Mouse (Mus musculus) CH12.LX (cell line): ENCODE results near the gene Flt3l. TPM values are rescaled to one million over a fixed set of nuclear protein-coding genes. Genes with fewer than 3 reads are reported as not detected.

ENCODE experiments used
- DNase-seq: peaks from one replicate; pipeline ENCODE4 v3.0.0-alpha.2; 2013; ENCODE audit errors: extremely low read depth
- H3K27ac ChIP-seq: 2 replicates; pipeline ENCODE4 v1.5.1; 2012; ENCODE audit warnings: low read depth, mild to moderate bottlenecking, control low read depth, moderate library complexity; ENCODE audit not compliant: insufficient read depth
- H3K27me3 ChIP-seq: replicated peaks from 2 replicates; pipeline ENCODE3; 2012; ENCODE audit warnings: inconsistent platforms
- H3K36me3 ChIP-seq, 2 experiments: replicated peaks in 1 of 2; 2 replicates each; pipeline versions ENCODE3 to v1.6.1; 2012; ENCODE audit warnings: inconsistent platforms in 1 of 2, low read length in 1 of 2, mild to moderate bottlenecking in 1 of 2, mixed read lengths in 1 of 2, moderate library complexity in 1 of 2; ENCODE audit not compliant: control insufficient read depth in 1 of 2, insufficient read depth in 1 of 2
- H3K4me1 ChIP-seq, 2 experiments: 2 replicates each; pipeline ENCODE4 v1.6.1; 2012; ENCODE audit warnings: inconsistent platforms in 1 of 2, moderate library complexity in 1 of 2; ENCODE audit not compliant: insufficient read depth in 2 of 2, control insufficient read depth in 1 of 2
- H3K4me2 ChIP-seq: 2 replicates; pipeline ENCODE4 v1.6.1; 2012; ENCODE audit warnings: low read depth, mild to moderate bottlenecking, control low read depth; ENCODE audit not compliant: poor library complexity, insufficient read depth, severe bottlenecking
- H3K4me3 ChIP-seq, 3 experiments: fragments of 150-350 bp in 1 of 3; sonication (generic) in 1 of 3; replicated peaks in 1 of 3; 2 replicates each; pipeline versions ENCODE3 to v1.5.1; 2011 to 2012; ENCODE audit warnings: low read depth in 2 of 3, low read length in 2 of 3, mild to moderate bottlenecking in 2 of 3, moderate library complexity in 2 of 3, control low read depth in 1 of 3, improper control_type of control experiment in 1 of 3, inconsistent platforms in 1 of 3, mixed read lengths in 1 of 3; ENCODE audit not compliant: poor library complexity in 1 of 3
- H3K79me2 ChIP-seq: replicated peaks from 2 replicates; pipeline ENCODE4 v1.6.1; 2012; ENCODE audit warnings: mild to moderate bottlenecking, moderate library complexity; ENCODE audit not compliant: control insufficient read depth, poor library complexity, insufficient read depth, severe bottlenecking; ENCODE audit errors: extremely low read depth
- H3K9ac ChIP-seq: 2 replicates; pipeline ENCODE4 v1.6.1; 2012; ENCODE audit warnings: low read depth, mild to moderate bottlenecking, control low read depth, moderate library complexity; ENCODE audit not compliant: insufficient read depth
- H3K9me3 ChIP-seq: replicated peaks from 2 replicates; pipeline ENCODE3; 2012; ENCODE audit warnings: low read length, inconsistent platforms, mixed read lengths
- BHLHE40 ChIP-seq: IDR thresholded peaks from 2 replicates; pipeline ENCODE4 v1.6.1; 2011; ENCODE audit warnings: mild to moderate bottlenecking, low read depth, low read length, improper control_type of control experiment
- CHD2 ChIP-seq: IDR thresholded peaks from 2 replicates; pipeline ENCODE4 v1.6.1; 2011; ENCODE audit warnings: low read length, improper control_type of control experiment
- E2F4 ChIP-seq: IDR thresholded peaks from 2 replicates; pipeline ENCODE4 v1.6.1; 2011; ENCODE audit warnings: low read depth, low read length, improper control_type of control experiment; ENCODE audit not compliant: insufficient replicate concordance
- ETS1 ChIP-seq: conservative IDR thresholded peaks from 2 replicates; pipeline ENCODE4 v1.6.1; 2012; ENCODE audit warnings: low read depth, mild to moderate bottlenecking, inconsistent platforms, low read length, improper control_type of control experiment, moderate library complexity
- HCFC1 ChIP-seq: IDR thresholded peaks from 2 replicates; pipeline ENCODE4 v1.6.1; 2012; ENCODE audit warnings: low read depth, mild to moderate bottlenecking, inconsistent platforms, low read length, improper control_type of control experiment
- IRF4 ChIP-seq: IDR thresholded peaks from 2 replicates; pipeline ENCODE4 v1.6.1; 2014; ENCODE audit warnings: low read depth, mild to moderate bottlenecking, inconsistent platforms, low read length, improper control_type of control experiment
- JUN ChIP-seq: IDR thresholded peaks from 2 replicates; pipeline ENCODE4 v1.6.1; 2011; ENCODE audit warnings: low read depth, mild to moderate bottlenecking, low read length, improper control_type of control experiment, moderate library complexity; ENCODE audit not compliant: insufficient read depth
- JUND ChIP-seq: conservative IDR thresholded peaks from 2 replicates; pipeline ENCODE4 v1.6.1; 2011; ENCODE audit warnings: low read depth, low read length, improper control_type of control experiment
- MYC ChIP-seq: IDR thresholded peaks from 2 replicates; pipeline ENCODE4 v1.6.1; 2011; ENCODE audit warnings: low read depth, mild to moderate bottlenecking, improper control_type of control experiment, low read length
- POLR2A ChIP-seq: IDR thresholded peaks from 2 replicates; pipeline ENCODE4 v1.6.1; 2011; ENCODE audit warnings: low read depth, mild to moderate bottlenecking, improper control_type of control experiment, low read length
- POLR2AphosphoS2 ChIP-seq: IDR thresholded peaks from 2 replicates; pipeline ENCODE4 v1.6.1; 2011; ENCODE audit warnings: low read depth, low read length, improper control_type of control experiment
- RCOR1 ChIP-seq: conservative IDR thresholded peaks from 2 replicates; pipeline ENCODE4 v1.6.1; 2012; ENCODE audit warnings: low read depth, mild to moderate bottlenecking, inconsistent platforms, low read length, improper control_type of control experiment
- SIN3A ChIP-seq: IDR thresholded peaks from 2 replicates; pipeline ENCODE4 v1.6.1; 2012; ENCODE audit warnings: low read length, improper control_type of control experiment, inconsistent platforms
- UBTF ChIP-seq: IDR thresholded peaks from 2 replicates; pipeline ENCODE4 v1.6.1; 2012; ENCODE audit warnings: low read depth, mild to moderate bottlenecking, inconsistent platforms, low read length, improper control_type of control experiment, moderate library complexity
- USF1 ChIP-seq: IDR thresholded peaks from 2 replicates; pipeline ENCODE4 v1.6.1; 2014; ENCODE audit warnings: low read depth, mild to moderate bottlenecking, inconsistent platforms, low read length, improper control_type of control experiment
- ZMIZ1 ChIP-seq: IDR thresholded peaks from 2 replicates; pipeline ENCODE4 v1.6.1; 2012; ENCODE audit warnings: low read depth, mild to moderate bottlenecking, inconsistent platforms, low read length, improper control_type of control experiment
- ZNF384 ChIP-seq: IDR thresholded peaks from 2 replicates; pipeline ENCODE4 v1.6.1; 2012; ENCODE audit warnings: low read depth, low read length, improper control_type of control experiment, inconsistent platforms
- dilution Hi-C: fragments of 300-500 bp; cut with MboI; formaldehyde crosslinking; loops from 2 replicates; pipeline ENCODE4 v1.14.3; 2020; ENCODE audit warnings: low sequenced_read_pairs; ENCODE audit not compliant: extremely low pct_unique_long_range_greater_than_20kb, extremely low pct_ligation_motif_present
- in situ Hi-C: fragments of 300-500 bp; cut with MboI; formaldehyde crosslinking; loops from 3 replicates; pipeline ENCODE4 v1.14.3; 2019; ENCODE audit warnings: low sequenced_read_pairs, low pct_ligation_motif_present, low pct_unique_long_range_greater_than_20kb, mixed read lengths
- polyA plus RNA-seq: library from polyadenylated mRNA; unstranded; fragments of >175 nt; gene quantifications from 2 replicates; pipeline ENCODE4 v1.2.1, GENCODE M21; 2012; ENCODE audit warnings: low read depth; ENCODE audit not compliant: insufficient read length
- total RNA-seq, 2 experiments: library from RNA; depleted of rRNA; stranded (reverse); fragments of 300-350 nt in 1 of 2; fragments of >200 nt in 1 of 2; gene quantifications; 2 replicates each; pipeline ENCODE4 v1.2.3; 2012 to 2014

The Flt3l gene
- total and polyA plus RNA-seq, 3 experiments: 4.6 to 14.9 (median 4.9) TPM

GRCm38 (mm10) chr7:45121404-45121803, 14.8 kb downstream of the Flt3l start:
- H3K9ac ChIP-seq: no peak overlapping the region
- in situ Hi-C loops: no loop called here
- H3K36me3 ChIP-seq: peaks cover 50 to 70% of the 10 kb centered on the region in 2 experiments
- no peak for DNase-seq
- no peaks in the 10 kb centered on the region for H3K27me3 ChIP-seq
- H3K4me2 ChIP-seq: no peak overlapping the region
- H3K4me1 ChIP-seq: peaks cover 10 to 55% of the 10 kb centered on the region in 2 experiments
- H3K4me3 ChIP-seq: no peak overlapping the region
- H3K9me3 ChIP-seq: no peaks in the 10 kb centered on the region
- H3K79me2 ChIP-seq: peaks cover 23% of the 10 kb centered on the region
- no peak overlapping the region for H3K27ac ChIP-seq
- no peak for TF ChIP-seq UBTF
- TF ChIP-seq ZMIZ1: no peak
- no peak for TF ChIP-seq RCOR1
- no peak for TF ChIP-seq USF1
- TF ChIP-seq E2F4: no peak
- no peak for TF ChIP-seq POLR2AphosphoS2
- TF ChIP-seq HCFC1: no peak
- no peak for TF ChIP-seq JUN
- no peak for TF ChIP-seq CHD2
- TF ChIP-seq SIN3A: no peak
- no peak for TF ChIP-seq JUND
- TF ChIP-seq BHLHE40: no peak
- no peak for TF ChIP-seq MYC
- TF ChIP-seq ZNF384: no peak
- TF ChIP-seq IRF4: no peak
- dilution Hi-C loops: no loop called here

- no peak overlapping the region for H3K4me2 ChIP-seq
- no peak overlapping the region for H3K4me3 ChIP-seq
- dilution Hi-C loops: no loop called here
- in situ Hi-C loops: no loop called here
- DNase-seq: no peak
- H3K79me2 ChIP-seq: peaks cover 15% of the 10 kb centered on the region
- H3K36me3 ChIP-seq: peaks cover 37 to 57% of the 10 kb centered on the region in 2 experiments
- no peaks in the 10 kb centered on the region for H3K27me3 ChIP-seq
- H3K9ac ChIP-seq: no peak overlapping the region
- 0 out of 2 replicates have a peak, but pooled peaks have one; percentile 15 for TF ChIP-seq POLR2A
- peak; percentile 80; the same call in 1 of the 2 replicates for TF ChIP-seq POLR2AphosphoS2
- TF ChIP-seq ETS1: no peak
- TF ChIP-seq ZNF384: no peak
- TF ChIP-seq SIN3A: no peak
- H3K9me3 ChIP-seq: no peaks in the 10 kb centered on the region
- H3K4me1 ChIP-seq: peaks cover 8 to 48% of the 10 kb centered on the region in 2 experiments
- H3K27ac ChIP-seq: no peak overlapping the region
Measured at GRCm38 (mm10) chr7:45119780-45120709, 16.2 kb downstream of the Flt3l start.
